Mouse (Mus musculus): ENCODE measurements around the gene Soat1.

DNA sequence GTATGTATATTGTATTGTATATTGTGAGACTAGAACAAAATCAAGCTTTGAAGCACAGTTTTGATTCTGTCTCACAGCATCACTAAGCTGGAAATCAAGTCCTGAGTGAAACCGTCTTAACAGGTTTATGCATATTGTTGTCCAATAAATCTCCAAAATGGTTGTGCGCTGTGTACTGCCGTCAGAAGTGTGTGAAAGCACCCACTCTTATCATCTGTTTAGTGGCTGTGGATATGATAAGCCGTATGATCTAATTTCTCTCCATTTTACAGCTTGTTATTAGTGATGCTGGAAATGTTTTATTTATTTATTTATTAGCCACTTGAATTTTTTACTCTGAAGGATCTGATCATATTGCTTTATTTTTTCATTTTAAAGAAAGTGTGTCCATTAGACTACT lies 87.9 kb downstream of the Soat1 start:
- TF ChIP-seq CTCF (IDR thresholded peaks at IDR 0.05; ENCODE audit: low read depth, low read length), result no peak
- TF ChIP-seq GATA1 (IDR thresholded peaks at IDR 0.05; ENCODE audit: borderline replicate concordance, low read length), result no peak
- TF ChIP-seq TAL1 (conservative IDR thresholded peaks at IDR 0.05; ENCODE audit: low read depth, low read length), result no peak
- no peak for TF ChIP-seq POLR2AphosphoS5 (IDR thresholded peaks at IDR 0.05; ENCODE audit: insufficient replicate concordance, low read depth, low read length)
- TF ChIP-seq GATA2 (IDR thresholded peaks at IDR 0.05; ENCODE audit: borderline replicate concordance, low read depth, low read length), result no peak
